Mouse (Mus musculus) cerebellum, adult 2 months (tissue): ENCODE data around the gene Nsmce3.

Source experiments
- CTCF ChIP-seq: fragments of 200-500 bp; IDR thresholded peaks from 2 replicates; pipeline ENCODE4 v1.5.1; 2011; ENCODE audit warnings: low read depth, mild to moderate bottlenecking, control low read depth, low read length, moderate library complexity, borderline replicate concordance; ENCODE audit not compliant: insufficient read depth
- POLR2A ChIP-seq: fragments of 200-500 bp; IDR thresholded peaks from 2 replicates; pipeline ENCODE4 v1.6.1; 2011; ENCODE audit warnings: low read length, control low read depth, borderline replicate concordance; ENCODE audit not compliant: insufficient read depth

- no peak for TF ChIP-seq CTCF
- no peak for TF ChIP-seq POLR2A
These were observed 53.1 kb downstream of the Nsmce3 start for GRCm38 (mm10) chr7:64819683-64820082.
